Mouse (Mus musculus) MEL (cell line): ENCODE data around the gene Btbd19. TPM values are rescaled to one million over a fixed set of nuclear protein-coding genes. Genes with fewer than 3 reads are reported as not detected.

Experiments
- DNase-seq: peaks from one replicate; pipeline ENCODE4 v3.0.0; 2011; ENCODE audit warnings: low read depth, low spot score
- H3K27ac ChIP-seq: 2 replicates; pipeline ENCODE4 v1.5.1; 2012; ENCODE audit warnings: low read depth, mild to moderate bottlenecking, control low read depth, low read length, moderate library complexity; ENCODE audit not compliant: control insufficient read depth
- H3K27me3 ChIP-seq, 2 experiments: fragments of 150-350 bp in 1 of 2; sonication (generic) in 1 of 2; 2 replicates each; pipeline ENCODE4 v1.6.1; 2012; ENCODE audit warnings: low read length in 2 of 2, mild to moderate bottlenecking in 2 of 2, improper control_type of control experiment in 1 of 2, moderate library complexity in 1 of 2; ENCODE audit not compliant: insufficient read depth in 2 of 2, control insufficient read depth in 1 of 2
- H3K36me3 ChIP-seq, 2 experiments: 2 replicates each; pipeline ENCODE4 v1.6.1; 2012 to 2014; ENCODE audit warnings: low read length in 2 of 2, improper control_type of control experiment in 1 of 2, inconsistent platforms in 1 of 2, mild to moderate bottlenecking in 1 of 2; ENCODE audit not compliant: insufficient read depth in 2 of 2, control insufficient read depth in 1 of 2
- H3K4me1 ChIP-seq, 2 experiments: fragments of 150-350 bp in 1 of 2; sonication (generic) in 1 of 2; 2 replicates each; pipeline ENCODE4 v1.6.1; 2012; ENCODE audit warnings: low read length in 2 of 2, improper control_type of control experiment in 1 of 2, mild to moderate bottlenecking in 1 of 2; ENCODE audit not compliant: insufficient read depth in 2 of 2, control insufficient read depth in 1 of 2
- H3K4me3 ChIP-seq, 2 experiments: fragments of 150-350 bp in 1 of 2; sonication (generic) in 1 of 2; 2 replicates each; pipeline ENCODE4 v1.5.1; 2012; ENCODE audit warnings: low read depth in 2 of 2, low read length in 2 of 2, mild to moderate bottlenecking in 2 of 2, moderate library complexity in 2 of 2, control low read depth in 1 of 2, improper control_type of control experiment in 1 of 2; ENCODE audit not compliant: control insufficient read depth in 1 of 2, insufficient read depth in 1 of 2
- H3K79me2 ChIP-seq: 2 replicates; pipeline ENCODE4 v1.6.1; 2012; ENCODE audit warnings: mild to moderate bottlenecking, low read length, moderate library complexity; ENCODE audit not compliant: control insufficient read depth, poor library complexity, insufficient read depth
- H3K9ac ChIP-seq: 2 replicates; pipeline ENCODE4 v1.6.1; 2012; ENCODE audit warnings: low read depth, mild to moderate bottlenecking, control low read depth, low read length, moderate library complexity; ENCODE audit not compliant: control insufficient read depth, poor library complexity, severe bottlenecking
- H3K9me3 ChIP-seq: fragments of 150-350 bp; sonication (generic); replicated peaks from 2 replicates; pipeline ENCODE4 v1.6.1; 2012; ENCODE audit warnings: mild to moderate bottlenecking, low read length, improper control_type of control experiment, moderate library complexity; ENCODE audit not compliant: insufficient read depth
- BHLHE40 ChIP-seq: IDR thresholded peaks from 2 replicates; pipeline ENCODE4 v1.6.1; 2012; ENCODE audit warnings: low read depth, mild to moderate bottlenecking, inconsistent platforms, low read length, improper control_type of control experiment, borderline replicate concordance
- CHD1 ChIP-seq: IDR thresholded peaks from 2 replicates; pipeline ENCODE4 v1.6.1; 2012; ENCODE audit warnings: low read depth, mild to moderate bottlenecking, inconsistent platforms, low read length, improper control_type of control experiment
- CHD2 ChIP-seq: IDR thresholded peaks from 2 replicates; pipeline ENCODE4 v1.6.1; 2011; ENCODE audit warnings: low read length, improper control_type of control experiment
- CTCF ChIP-seq, 3 experiments: IDR thresholded peaks in 2 of 3; conservative IDR thresholded peaks in 1 of 3; 2 replicates each; pipeline ENCODE4 v1.5.1; 2011 to 2012; ENCODE audit warnings: low read length in 3 of 3, low read depth in 2 of 3, mild to moderate bottlenecking in 2 of 3, improper control_type of control experiment in 1 of 3, inconsistent platforms in 1 of 3, mixed read lengths in 1 of 3, moderate library complexity in 1 of 3; ENCODE audit not compliant: control insufficient read depth in 1 of 3, insufficient read depth in 1 of 3, poor library complexity in 1 of 3, severe bottlenecking in 1 of 3
- E2F4 ChIP-seq: IDR thresholded peaks from 2 replicates; pipeline ENCODE4 v1.6.1; 2011; ENCODE audit warnings: low read depth, low read length, improper control_type of control experiment, borderline replicate concordance
- ELF1 ChIP-seq: IDR thresholded peaks from 2 replicates; pipeline ENCODE4 v1.6.1; 2014; ENCODE audit warnings: low read depth, mild to moderate bottlenecking, inconsistent platforms, low read length, improper control_type of control experiment, moderate library complexity
- EP300 ChIP-seq, 2 experiments: IDR thresholded peaks; 2 replicates each; pipeline ENCODE4 v1.6.1; 2011; ENCODE audit warnings: improper control_type of control experiment in 2 of 2, low read length in 2 of 2, low read depth in 1 of 2, mild to moderate bottlenecking in 1 of 2
- ETS1 ChIP-seq: IDR thresholded peaks from 2 replicates; pipeline ENCODE4 v1.6.1; 2012; ENCODE audit warnings: low read depth, mild to moderate bottlenecking, inconsistent platforms, low read length, improper control_type of control experiment, moderate library complexity
- GABPA ChIP-seq: IDR thresholded peaks from 2 replicates; pipeline ENCODE4 v1.6.1; 2012; ENCODE audit warnings: low read depth, mild to moderate bottlenecking, inconsistent platforms, low read length, improper control_type of control experiment, moderate library complexity
- GATA1 ChIP-seq: IDR thresholded peaks from 2 replicates; pipeline ENCODE4 v1.6.1; 2011; ENCODE audit warnings: low read depth, low read length, improper control_type of control experiment
- HCFC1 ChIP-seq: IDR thresholded peaks from 2 replicates; pipeline ENCODE4 v1.6.1; 2012; ENCODE audit warnings: low read depth, mild to moderate bottlenecking, inconsistent platforms, low read length, improper control_type of control experiment, moderate library complexity
- JUND ChIP-seq: IDR thresholded peaks from 2 replicates; pipeline ENCODE4 v1.6.1; 2011; ENCODE audit warnings: low read depth, mild to moderate bottlenecking, improper control_type of control experiment, low read length
- KAT2A ChIP-seq: conservative IDR thresholded peaks from 2 replicates; pipeline ENCODE4 v1.6.1; 2012; ENCODE audit warnings: low read depth, low read length, improper control_type of control experiment, inconsistent platforms
- MAFK ChIP-seq: IDR thresholded peaks from 2 replicates; pipeline ENCODE4 v1.6.1; 2011; ENCODE audit warnings: low read depth, mild to moderate bottlenecking, low read length, improper control_type of control experiment, borderline replicate concordance
- MAX ChIP-seq: IDR thresholded peaks from 2 replicates; pipeline ENCODE4 v1.6.1; 2011; ENCODE audit warnings: low read length, improper control_type of control experiment
- MAZ ChIP-seq: IDR thresholded peaks from 2 replicates; pipeline ENCODE4 v1.6.1; 2012; ENCODE audit warnings: low read depth, mild to moderate bottlenecking, inconsistent platforms, low read length, improper control_type of control experiment
- MEF2A ChIP-seq: IDR thresholded peaks from 2 replicates; pipeline ENCODE4 v1.6.1; 2014; ENCODE audit warnings: low read depth, mild to moderate bottlenecking, inconsistent platforms, low read length, improper control_type of control experiment; ENCODE audit not compliant: poor library complexity, insufficient replicate concordance, severe bottlenecking; ENCODE audit errors: extremely low read depth
- MXI1 ChIP-seq: IDR thresholded peaks from 2 replicates; pipeline ENCODE4 v1.6.1; 2011; ENCODE audit warnings: mild to moderate bottlenecking, low read depth, low read length, improper control_type of control experiment
- MYB ChIP-seq: IDR thresholded peaks from 2 replicates; pipeline ENCODE4 v1.6.1; 2011; ENCODE audit warnings: mild to moderate bottlenecking, low read depth, low read length, improper control_type of control experiment
- MYC ChIP-seq: IDR thresholded peaks from 2 replicates; pipeline ENCODE4 v1.6.1; 2011; ENCODE audit warnings: low read depth, mild to moderate bottlenecking, low read length, improper control_type of control experiment, moderate library complexity
- NELFE ChIP-seq: IDR thresholded peaks from 2 replicates; pipeline ENCODE4 v1.6.1; 2011; ENCODE audit warnings: low read depth, low read length, improper control_type of control experiment
- NRF1 ChIP-seq: IDR thresholded peaks from 2 replicates; pipeline ENCODE4 v1.6.1; 2014; ENCODE audit warnings: low read depth, mild to moderate bottlenecking, inconsistent platforms, low read length, improper control_type of control experiment, moderate library complexity; ENCODE audit not compliant: poor library complexity, insufficient read depth, severe bottlenecking
- POLR2AphosphoS2 ChIP-seq: IDR thresholded peaks from 2 replicates; pipeline ENCODE4 v1.6.1; 2011; ENCODE audit warnings: low read length, improper control_type of control experiment
- RCOR1 ChIP-seq: IDR thresholded peaks from 2 replicates; pipeline ENCODE4 v1.6.1; 2012; ENCODE audit warnings: low read depth, mild to moderate bottlenecking, inconsistent platforms, low read length, improper control_type of control experiment
- SIN3A ChIP-seq: IDR thresholded peaks from 2 replicates; pipeline ENCODE4 v1.6.1; 2012; ENCODE audit warnings: low read length, improper control_type of control experiment, inconsistent platforms
- SMC3 ChIP-seq: IDR thresholded peaks from 2 replicates; pipeline ENCODE4 v1.6.1; 2011; ENCODE audit warnings: low read depth, low read length, improper control_type of control experiment
- TAL1 ChIP-seq: IDR thresholded peaks from 2 replicates; pipeline ENCODE4 v1.6.1; 2012; ENCODE audit warnings: mild to moderate bottlenecking, inconsistent platforms, low read length, moderate library complexity, mixed read lengths
- TBP ChIP-seq: IDR thresholded peaks from 2 replicates; pipeline ENCODE4 v1.8.0; 2011; ENCODE audit warnings: low read depth, low read length, improper control_type of control experiment
- TCF12 ChIP-seq: IDR thresholded peaks from 2 replicates; pipeline ENCODE4 v1.6.1; 2014; ENCODE audit warnings: low read depth, mild to moderate bottlenecking, inconsistent platforms, low read length, improper control_type of control experiment, moderate library complexity
- USF1 ChIP-seq: IDR thresholded peaks from 2 replicates; pipeline ENCODE4 v1.6.1; 2014; ENCODE audit warnings: low read depth, mild to moderate bottlenecking, inconsistent platforms, low read length, improper control_type of control experiment, moderate library complexity
- USF2 ChIP-seq, 2 experiments: IDR thresholded peaks; 2 replicates each; pipeline ENCODE4 v1.6.1; 2011 to 2012; ENCODE audit warnings: improper control_type of control experiment in 2 of 2, low read length in 2 of 2, borderline replicate concordance in 1 of 2, inconsistent platforms in 1 of 2, low read depth in 1 of 2, mild to moderate bottlenecking in 1 of 2; ENCODE audit not compliant: insufficient read depth in 1 of 2
- ZC3H11A ChIP-seq: IDR thresholded peaks from 2 replicates; pipeline ENCODE4 v1.6.1; 2012; ENCODE audit warnings: low read depth, mild to moderate bottlenecking, inconsistent platforms, low read length, improper control_type of control experiment
- ZKSCAN1 ChIP-seq: IDR thresholded peaks from 2 replicates; pipeline ENCODE4 v1.6.1; 2012; ENCODE audit warnings: low read depth, mild to moderate bottlenecking, inconsistent platforms, low read length, improper control_type of control experiment, moderate library complexity
- ZMIZ1 ChIP-seq: IDR thresholded peaks from 2 replicates; pipeline ENCODE4 v1.6.1; 2012; ENCODE audit warnings: low read depth, mild to moderate bottlenecking, inconsistent platforms, low read length, improper control_type of control experiment, moderate library complexity
- ZNF384 ChIP-seq: IDR thresholded peaks from 2 replicates; pipeline ENCODE4 v1.6.1; 2012; ENCODE audit warnings: low read depth, mild to moderate bottlenecking, inconsistent platforms, low read length, improper control_type of control experiment
- polyA plus RNA-seq, 2 experiments: library from polyadenylated mRNA; stranded (reverse) in 1 of 2; unstranded in 1 of 2; fragments of >175 nt in 1 of 2; fragments of >200 nt in 1 of 2; gene quantifications; 2 replicates each; pipeline versions ENCODE4 v1.2.1 to v1.2.4; 2012; ENCODE audit warnings: low replicate concordance in 2 of 2, low read depth in 1 of 2; ENCODE audit not compliant: insufficient read length in 2 of 2, insufficient read depth in 1 of 2, missing spikeins in 1 of 2
- total RNA-seq: library from RNA; depleted of rRNA; stranded (reverse); fragments of 300-350 nt; gene quantifications from 2 replicates; pipeline ENCODE4 v1.2.3, GENCODE M21; 2012

The Btbd19 gene
- total and polyA plus RNA-seq, 3 experiments, result 13.6 to 22.6 TPM; not detected in 1

DNA sequence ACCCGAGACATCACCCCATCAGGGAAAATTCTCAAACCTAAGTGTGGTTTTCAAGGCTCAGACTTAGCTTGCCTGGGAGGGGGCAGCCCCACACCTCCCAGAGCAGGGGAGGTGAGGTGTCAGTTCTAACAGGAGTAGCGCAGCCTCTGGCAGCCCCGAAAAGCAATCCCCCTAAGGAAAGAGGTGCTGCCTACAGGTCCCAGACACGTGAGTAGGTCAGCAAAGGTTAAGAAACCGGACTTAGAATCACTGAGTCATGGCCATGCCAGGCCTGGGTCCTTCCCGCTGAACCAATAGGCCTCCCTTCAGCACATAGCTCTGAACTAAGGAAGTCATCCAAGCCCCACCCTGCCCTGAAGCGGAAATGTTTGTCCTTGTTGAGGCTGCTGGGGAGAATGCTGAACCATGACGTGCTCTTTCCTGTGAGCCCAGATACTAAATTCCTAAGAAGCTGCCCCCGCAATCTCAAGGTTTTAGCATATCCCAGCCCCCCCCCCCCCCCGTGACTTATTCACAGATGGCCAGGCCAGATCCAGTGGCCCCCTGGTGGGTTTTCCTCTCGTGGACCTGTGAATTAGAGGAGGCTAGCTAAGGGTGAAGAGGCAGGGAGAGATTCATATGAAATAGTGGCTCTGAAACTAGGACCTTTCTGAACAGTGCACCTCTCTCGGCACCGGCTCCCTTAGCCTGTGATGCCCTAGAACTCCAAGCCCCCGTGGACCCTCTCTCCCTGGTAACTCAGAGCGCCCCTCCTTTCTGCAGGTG, 567 bp upstream of the Btbd19 start:
- H3K27ac ChIP-seq, result peak overlapping the region; percentile 100
- DNase-seq, result peak; percentile 92
- peak overlapping the region; percentile 83 for H3K9ac ChIP-seq
- no peaks in the 10 kb centered on the region for H3K9me3 ChIP-seq
- peaks cover 0 to 30% of the 10 kb centered on the region in 2 experiments; a peak in 2 of 4 replicates for H3K36me3 ChIP-seq
- H3K27me3 ChIP-seq, result no peaks in the 10 kb centered on the region
- peak overlapping the region; percentile 7 to 20; a peak in 3 of 4 replicates for H3K4me3 ChIP-seq
- peaks cover under 1% of the 10 kb centered on the region; the same call in 1 of the 2 replicates for H3K79me2 ChIP-seq
- H3K4me1 ChIP-seq, result peaks cover 5 to 36% of the 10 kb centered on the region in 2 experiments
- TF ChIP-seq MXI1, result no peak; the same call in 1 of the 2 replicates
- TF ChIP-seq ETS1, result peak; percentile 51; the same call in 1 of the 2 replicates
- no peak for TF ChIP-seq SMC3
- no peak for TF ChIP-seq MAFK
- no peak for TF ChIP-seq GATA1
- TF ChIP-seq HCFC1, result 0 out of 2 replicates have a peak, but pooled peaks have one; percentile 63
- no peak for TF ChIP-seq NRF1
- TF ChIP-seq BHLHE40, result peak; percentile 34; the same call in 1 of the 2 replicates
- no peak; the same call in 1 of the 2 replicates for TF ChIP-seq POLR2AphosphoS2
- no peak for TF ChIP-seq E2F4
- TF ChIP-seq MYC, result no peak
- no peak for TF ChIP-seq RCOR1
- TF ChIP-seq GABPA, result no peak
- TF ChIP-seq ZKSCAN1, result no peak
- TF ChIP-seq CTCF (IDR thresholded peaks at IDR 0.05 in 2 of 3, conservative IDR thresholded peaks at IDR 0.05 in 1 of 3; ENCODE audit: control insufficient read depth in 1 of 3, insufficient read depth in 1 of 3, low read depth in 2 of 3, low read length in 3 of 3, poor library complexity in 1 of 3, severe bottlenecking in 1 of 3), result no peak
- TF ChIP-seq CHD2, result no peak
- no peak for TF ChIP-seq USF1
- TF ChIP-seq ZMIZ1, result no peak
- no peak for TF ChIP-seq SIN3A
- TF ChIP-seq ZC3H11A, result no peak
- no peak for TF ChIP-seq TAL1
- TF ChIP-seq MEF2A, result no peak
- peak; percentile 66 for TF ChIP-seq ELF1
- TF ChIP-seq MAZ, result no peak
- TF ChIP-seq EP300 (IDR thresholded peaks at IDR 0.05; ENCODE audit: low read depth in 1 of 2, low read length in 2 of 2), result peak in 1 of 2 experiments; percentile 7; a peak in 1 of 4 replicates
- TF ChIP-seq CHD1, result no peak
- no peak; the same call in 1 of the 2 replicates for TF ChIP-seq ZNF384
- peak; percentile 58; the same call in 1 of the 2 replicates for TF ChIP-seq TBP
- no peak for TF ChIP-seq MYB
- 0 out of 2 replicates have a peak, but pooled peaks have one; percentile 12 for TF ChIP-seq TCF12
- TF ChIP-seq KAT2A, result no peak
- TF ChIP-seq MAX, result no peak
- peak; percentile 43; the same call in 1 of the 2 replicates for TF ChIP-seq NELFE
- TF ChIP-seq JUND, result no peak
- TF ChIP-seq USF2 (IDR thresholded peaks at IDR 0.05; ENCODE audit: borderline replicate concordance in 1 of 2, insufficient read depth in 1 of 2, low read depth in 1 of 2, low read length in 2 of 2), result no peak
